Mouse (Mus musculus) CH12.LX (cell line): ENCODE results near the gene Tgtp2.

ENCODE experiments used
- CTCF ChIP-seq, 2 experiments: IDR thresholded peaks in 1 of 2; conservative IDR thresholded peaks in 1 of 2; 2 replicates each; pipeline ENCODE4 v1.5.1; 2011 to 2012; ENCODE audit warnings: low read depth in 2 of 2, low read length in 2 of 2, improper control_type of control experiment in 1 of 2, inconsistent platforms in 1 of 2, mild to moderate bottlenecking in 1 of 2, moderate library complexity in 1 of 2
- POLR2A ChIP-seq: IDR thresholded peaks from 2 replicates; pipeline ENCODE4 v1.6.1; 2011; ENCODE audit warnings: low read depth, mild to moderate bottlenecking, improper control_type of control experiment, low read length
- USF2 ChIP-seq: conservative IDR thresholded peaks from 2 replicates; pipeline ENCODE4 v1.6.1; 2011; ENCODE audit warnings: low read depth, low read length, improper control_type of control experiment
- ZNF384 ChIP-seq: IDR thresholded peaks from 2 replicates; pipeline ENCODE4 v1.6.1; 2012; ENCODE audit warnings: low read depth, low read length, improper control_type of control experiment, inconsistent platforms

DNA sequence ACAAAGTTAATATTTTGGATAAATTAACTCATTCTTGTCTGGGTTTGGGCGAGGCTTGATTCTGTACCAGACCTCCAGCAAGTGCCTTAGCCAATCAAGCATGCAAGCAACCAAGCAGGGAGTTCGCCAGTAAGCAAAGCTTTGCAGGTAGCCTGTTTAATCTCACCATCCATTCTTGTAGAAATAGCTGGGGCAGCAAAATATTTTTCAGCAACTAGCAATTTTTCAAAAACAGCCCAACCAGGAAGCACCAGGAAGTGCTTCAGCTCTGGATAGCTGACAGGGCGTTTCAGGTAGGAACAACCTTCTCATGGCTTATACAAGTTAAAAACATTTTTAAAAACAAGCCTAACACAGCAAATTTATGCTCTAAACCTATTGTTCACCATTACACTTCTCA, 17.9 kb upstream of the Tgtp2 start:
- TF ChIP-seq POLR2A (no peak), USF2 (no peak), CTCF (conservative IDR thresholded peaks at IDR 0.05 in 1 of 2, IDR thresholded peaks at IDR 0.05 in 1 of 2; ENCODE audit: low read depth in 2 of 2, low read length in 2 of 2) (no peak), ZNF384 (no peak)
